Mouse (Mus musculus) limb, embryonic 15.5 days (tissue): ENCODE results near the gene Zdhhc13. TPM values are rescaled to one million over a fixed set of nuclear protein-coding genes. Genes with fewer than 3 reads are reported as not detected.

Experiments
- ATAC-seq: fragments of 200-750 bp; cut with Nextera tagmentation; 2 replicates; pipeline ENCODE4 v1.8.0; 2017; ENCODE audit warnings: low read depth, moderate TSS enrichment; ENCODE audit not compliant: insufficient number of reproducible peaks, low FRiP score, low TSS enrichment
- H3K27ac ChIP-seq: fragments of 300-500 bp; sonication (generic); 2 replicates; pipeline ENCODE4 v1.5.1; 2015; ENCODE audit warnings: moderate library complexity, mild to moderate bottlenecking, inconsistent platforms
- H3K27me3 ChIP-seq: fragments of 300-500 bp; sonication (generic); 2 replicates; pipeline ENCODE4 v1.6.1; 2015; ENCODE audit warnings: inconsistent platforms
- H3K36me3 ChIP-seq: fragments of 300-500 bp; sonication (generic); 2 replicates; pipeline ENCODE4 v1.6.1; 2015; ENCODE audit warnings: inconsistent platforms
- H3K4me1 ChIP-seq: fragments of 300-500 bp; sonication (generic); 2 replicates; pipeline ENCODE4 v1.6.1; 2015; ENCODE audit warnings: inconsistent platforms
- H3K4me2 ChIP-seq: fragments of 300-500 bp; sonication (generic); 2 replicates; pipeline ENCODE4 v1.6.1; 2015; ENCODE audit warnings: mild to moderate bottlenecking, inconsistent platforms
- H3K4me3 ChIP-seq: fragments of 300-500 bp; sonication (generic); 2 replicates; pipeline ENCODE4 v1.5.1; 2015; ENCODE audit warnings: mild to moderate bottlenecking, inconsistent platforms
- H3K9ac ChIP-seq: fragments of 300-500 bp; sonication (generic); 2 replicates; pipeline ENCODE4 v1.6.1; 2015; ENCODE audit warnings: inconsistent platforms
- H3K9me3 ChIP-seq: fragments of 300-500 bp; sonication (generic); 2 replicates; pipeline ENCODE4 v1.6.1; 2016; ENCODE audit warnings: inconsistent platforms
- WGBS: fragments of 180-500 bp; shearing (Covaris S2); methylation state at CpG from one replicate; pipeline ENCODE4 v1.1.7; 2015; 5-methylcytosine and 5-hydroxymethylcytosine counted together
- polyA plus RNA-seq: library from polyadenylated mRNA; unstranded; fragments of >200 nt; fragmentation: Nextera tagmentation; extraction: Ambion mirVana; gene quantifications from 2 replicates; pipeline ENCODE4 v1.2.1, GENCODE M21; 2015

Zdhhc13 gene
- polyA plus RNA-seq: 26.1 and 29.1 TPM in 2 replicates

DNA sequence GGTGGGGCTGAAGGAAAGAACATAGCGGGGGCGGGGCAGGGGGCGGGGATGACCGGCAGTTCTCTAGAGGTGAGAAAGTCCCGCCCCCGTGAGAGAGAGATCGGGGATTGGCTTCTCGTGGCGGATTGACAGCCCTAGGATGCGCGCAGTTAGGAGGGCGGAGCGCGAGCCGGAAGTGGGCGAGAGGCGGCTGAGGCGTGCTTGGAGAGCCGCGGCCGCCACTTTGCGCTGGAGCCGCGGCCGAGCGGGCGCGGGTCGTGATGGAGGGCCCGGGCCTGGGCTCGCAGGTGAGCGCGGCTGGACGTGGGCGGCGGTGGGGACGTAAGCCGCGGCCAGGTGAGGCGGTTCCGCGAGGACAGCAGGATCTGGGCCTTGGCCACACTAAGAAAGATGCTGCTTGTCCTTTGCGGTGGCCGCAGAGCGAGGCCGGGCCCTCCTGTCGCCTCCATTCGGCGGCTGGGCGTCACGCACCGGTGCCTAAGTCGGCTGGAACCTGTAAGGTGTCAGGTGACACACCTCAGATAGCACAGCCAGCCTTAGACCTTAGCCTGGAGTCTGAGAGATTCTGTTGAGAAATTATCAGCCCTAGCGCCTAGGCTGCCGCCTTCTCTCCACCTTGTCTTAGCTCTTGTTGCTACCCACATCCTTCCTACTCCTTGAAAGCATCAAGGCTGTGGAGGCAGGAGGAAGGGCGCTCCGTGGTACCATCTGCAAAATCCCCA is at the start of gene Zdhhc13:
Gene Zdhhc13 (plus strand): TSS at position 153 of the 722 bp plus-strand sequence.
- under 1% methylated on average over 57 of the region's 57 CpGs for WGBS
- H3K9ac ChIP-seq: peak within 1 kb of the TSS; percentile 74
- H3K9me3 ChIP-seq: no peaks in the 10 kb centered on the region
- H3K4me3 ChIP-seq: peak within 1 kb of the TSS; percentile 85
- ATAC-seq: peak; percentile 98
- peak within 1 kb of the TSS; percentile 75 for H3K4me2 ChIP-seq
- H3K27ac ChIP-seq: peak within 1 kb of the TSS; percentile 69
- peaks cover 12% of the 10 kb centered on the region for H3K4me1 ChIP-seq
- no peaks in the 10 kb centered on the region for H3K27me3 ChIP-seq
- H3K36me3 ChIP-seq: no peaks in the 10 kb centered on the region

DNA sequence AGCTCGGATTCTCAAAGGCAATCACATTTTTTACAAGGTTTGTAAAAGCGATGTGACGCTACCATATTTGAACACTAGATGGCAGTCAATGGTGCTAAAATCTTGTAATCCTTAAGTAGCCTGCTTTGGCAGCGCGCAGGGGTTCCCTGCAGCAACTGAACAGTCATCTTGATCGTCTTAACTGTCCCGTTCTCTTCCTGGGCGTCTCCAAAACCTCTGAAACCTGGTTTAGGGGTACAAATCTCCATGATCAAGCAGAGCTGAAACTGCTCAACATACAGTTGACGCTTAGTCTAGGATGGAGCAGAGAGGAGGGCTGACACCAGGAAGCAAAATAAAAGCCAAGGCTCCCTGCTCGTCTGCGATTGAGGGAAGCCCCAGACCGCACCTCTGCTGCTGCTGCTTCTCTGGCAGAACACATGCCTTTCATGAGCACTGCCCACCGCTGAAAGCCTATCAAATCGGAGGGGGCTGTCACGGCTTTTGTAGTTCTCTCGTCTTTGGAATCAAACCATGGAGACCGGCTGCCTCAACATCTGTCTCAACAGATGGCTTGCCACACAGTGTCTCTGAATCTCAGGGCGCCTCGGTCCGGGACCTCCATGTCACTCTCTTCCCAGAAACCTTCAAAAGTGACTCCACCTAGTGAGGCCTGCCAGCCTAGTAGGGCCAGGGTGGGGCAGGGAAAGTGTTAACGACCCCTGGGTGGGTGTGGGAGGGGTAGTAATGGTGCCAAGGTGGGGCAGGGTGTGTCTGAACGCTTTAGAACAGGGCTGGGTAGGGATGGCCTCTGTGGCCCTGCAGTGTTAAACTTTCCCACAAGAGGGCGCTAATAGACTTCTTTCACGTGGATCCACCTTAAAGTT is 39.3 kb upstream of the Zdhhc13 start:
- Histone ChIP-seq H3K4me3 (peak overlapping the region; percentile 41), H3K27ac (peak overlapping the region; percentile 33), H3K4me2 (peak overlapping the region; percentile 87), H3K36me3 (no peaks in the 10 kb centered on the region), H3K4me1 (peaks cover 5% of the 10 kb centered on the region; the same call in 1 of the 2 replicates), H3K9ac (peak overlapping the region; percentile 20; the same call in 1 of the 2 replicates), H3K9me3 (no peaks in the 10 kb centered on the region), H3K27me3 (no peaks in the 10 kb centered on the region)
- peak; percentile 60; the same call in 1 of the 2 replicates for ATAC-seq
- WGBS: 1% methylated on average over 24 of the region's 24 CpGs

DNA sequence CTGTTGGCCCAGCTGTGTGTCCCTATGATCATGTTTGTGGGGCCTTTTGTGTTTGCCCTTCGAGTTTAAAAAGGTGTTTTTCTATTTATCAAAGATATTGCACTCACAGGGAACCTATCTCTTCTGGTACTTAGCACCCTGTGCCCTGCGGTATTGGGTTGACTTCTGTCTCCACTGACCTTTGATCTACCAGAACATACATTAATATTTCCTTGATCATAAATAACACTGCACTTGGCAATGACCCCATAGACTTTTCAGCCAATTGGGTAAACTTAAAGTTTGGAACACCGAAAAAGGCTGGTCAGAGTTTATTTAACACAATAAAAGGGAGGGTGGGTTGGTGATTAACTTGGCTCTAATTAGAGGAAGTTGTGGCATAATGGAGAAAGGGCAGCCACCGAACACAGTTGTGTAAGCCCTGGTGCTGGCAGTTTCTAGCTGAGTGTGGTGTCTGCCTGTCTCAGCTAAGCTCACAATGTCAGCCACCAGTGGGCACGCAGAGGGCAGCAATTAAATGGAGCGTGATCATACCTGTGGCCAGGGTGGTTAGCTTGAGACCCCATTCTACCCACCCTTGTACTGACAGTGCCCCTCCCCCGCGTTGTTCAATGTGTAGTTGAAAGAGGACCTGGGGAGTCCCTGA is 38.5 kb upstream of the Zdhhc13 start:
- H3K27me3 ChIP-seq: no peaks in the 10 kb centered on the region
- WGBS: 62% methylated on average over 8 of the region's 8 CpGs
- ATAC-seq: no peak

DNA sequence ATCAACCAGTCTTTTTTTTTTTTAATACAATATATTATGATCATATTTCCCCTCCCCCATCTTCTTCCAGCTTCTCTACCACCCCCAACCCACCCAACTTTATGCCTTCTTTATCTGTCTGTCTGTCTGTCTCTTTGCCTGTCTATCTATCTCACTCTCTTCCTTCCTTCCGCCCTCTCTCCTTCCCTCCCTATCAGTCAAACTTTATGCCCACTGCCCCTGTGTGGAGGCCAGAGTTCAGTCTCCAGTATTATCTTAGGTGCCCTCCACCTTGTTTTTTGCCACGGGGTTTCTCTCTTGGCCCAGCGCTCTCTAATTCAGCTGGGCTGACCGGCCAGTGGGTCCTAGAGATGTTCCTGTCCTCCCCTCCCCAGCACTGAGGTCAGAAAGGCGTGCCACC is 37.6 kb upstream of the Zdhhc13 start:
- peaks cover 5% of the 10 kb centered on the region; the same call in 1 of the 2 replicates for H3K4me1 ChIP-seq
- H3K27me3 ChIP-seq: no peaks in the 10 kb centered on the region
- WGBS: 80% methylated on average over 5 of the region's 5 CpGs
- no peaks in the 10 kb centered on the region for H3K36me3 ChIP-seq
- H3K9ac ChIP-seq: no peak overlapping the region
- ATAC-seq: no peak
- H3K4me3 ChIP-seq: no peak overlapping the region
- no peak overlapping the region for H3K27ac ChIP-seq
- no peaks in the 10 kb centered on the region for H3K9me3 ChIP-seq
- no peak overlapping the region for H3K4me2 ChIP-seq

More for the DNA sequence above, 38.5 kb upstream of the Zdhhc13 start:
- Histone ChIP-seq H3K27ac (no peak overlapping the region), H3K9me3 (no peaks in the 10 kb centered on the region), H3K4me2 (peak overlapping the region; percentile 87; the same call in 1 of the 2 replicates), H3K9ac (no peak overlapping the region), H3K36me3 (no peaks in the 10 kb centered on the region), H3K4me1 (peaks cover 5% of the 10 kb centered on the region; the same call in 1 of the 2 replicates), H3K4me3 (no peak overlapping the region; the same call in 1 of the 2 replicates)

DNA sequence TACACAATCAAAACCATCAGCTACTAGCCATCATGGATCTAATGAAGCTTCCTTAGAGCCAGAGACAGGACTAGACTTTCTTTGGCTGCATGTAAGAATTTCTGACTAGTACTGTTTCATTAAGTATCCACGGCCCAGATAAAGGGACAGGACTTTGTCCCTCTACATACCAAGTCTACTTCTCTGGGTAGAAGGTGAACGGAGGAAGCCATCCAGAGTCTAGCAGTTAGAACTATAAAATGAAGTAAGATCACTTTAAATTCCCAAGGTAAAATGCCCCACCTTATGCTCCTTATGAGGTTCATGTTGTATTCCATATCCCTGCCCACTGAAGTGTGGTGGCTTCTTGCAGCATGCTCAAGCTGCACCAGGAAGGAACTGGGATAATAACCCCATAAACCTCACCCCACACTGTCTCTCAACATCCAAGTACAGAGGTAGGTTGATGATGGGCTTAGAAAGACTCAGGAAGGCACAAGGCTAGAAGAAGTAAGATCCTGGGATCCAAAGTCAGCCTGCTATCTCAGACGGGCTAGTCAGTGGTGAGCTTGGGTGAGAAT is 34.3 kb upstream of the Zdhhc13 start:
- Histone ChIP-seq H3K4me3 (no peak overlapping the region), H3K27ac (no peak overlapping the region), H3K9ac (no peak overlapping the region), H3K9me3 (no peaks in the 10 kb centered on the region), H3K4me2 (no peak overlapping the region), H3K4me1 (peaks cover 4% of the 10 kb centered on the region; the same call in 1 of the 2 replicates), H3K36me3 (no peaks in the 10 kb centered on the region), H3K27me3 (no peaks in the 10 kb centered on the region)
- WGBS: 77% methylated on average over 3 of the region's 3 CpGs
- no peak for ATAC-seq

DNA sequence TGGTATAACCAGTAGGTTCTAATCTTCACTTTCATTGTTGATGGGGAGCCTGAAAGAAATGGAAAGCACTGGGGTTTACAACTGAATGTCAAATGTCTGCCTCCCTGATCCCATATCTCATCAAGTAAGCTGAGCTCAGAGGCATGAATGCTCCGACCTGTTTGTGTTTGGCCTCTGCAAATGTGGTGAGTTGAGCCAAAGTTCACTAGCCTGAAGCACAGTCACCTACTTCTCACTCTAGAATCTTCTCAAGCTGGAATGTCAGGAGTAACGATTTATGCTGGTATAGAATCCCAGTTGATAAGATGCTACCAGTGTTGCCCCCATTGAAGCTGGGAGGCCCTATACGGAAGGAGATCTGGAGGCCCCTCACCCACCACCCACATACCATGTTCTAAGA is 33.0 kb upstream of the Zdhhc13 start:
- Histone ChIP-seq H3K9ac (no peak overlapping the region), H3K4me3 (no peak overlapping the region), H3K4me2 (no peak overlapping the region), H3K4me1 (no peaks in the 10 kb centered on the region), H3K27ac (no peak overlapping the region), H3K27me3 (no peaks in the 10 kb centered on the region), H3K9me3 (no peaks in the 10 kb centered on the region), H3K36me3 (no peaks in the 10 kb centered on the region)
- 72% methylated on average over 3 of the region's 3 CpGs for WGBS
- no peak for ATAC-seq

DNA sequence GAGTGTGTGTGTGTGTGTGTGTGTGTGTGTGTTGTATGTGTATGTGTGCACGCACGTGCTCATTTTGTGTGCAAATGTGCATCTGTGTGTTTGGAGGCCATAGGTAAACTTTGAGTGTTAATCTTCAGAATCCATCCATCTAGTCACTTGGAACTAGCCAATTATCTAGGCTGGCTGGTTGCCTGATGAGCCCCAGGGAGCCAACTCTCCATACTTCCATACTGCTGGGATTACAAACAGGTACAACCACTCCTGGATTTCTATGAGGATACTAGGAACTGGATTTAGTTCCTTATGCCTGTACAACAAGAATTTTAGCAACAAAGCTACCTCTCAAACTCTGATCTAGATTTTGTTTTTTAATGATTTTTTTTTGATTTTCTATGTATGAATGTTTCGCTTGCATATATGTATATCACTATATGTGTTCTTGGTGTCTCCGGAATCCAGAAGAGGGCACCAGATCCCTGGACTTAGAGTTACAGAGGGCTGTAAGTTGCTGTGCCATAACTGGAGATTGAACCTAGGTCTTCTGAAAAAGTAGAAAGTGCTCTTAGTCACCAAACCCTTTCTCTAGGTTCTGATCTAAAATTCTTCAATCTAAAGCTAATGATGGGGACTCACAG is 32.4 kb upstream of the Zdhhc13 start:
- Histone ChIP-seq H3K4me1 (no peaks in the 10 kb centered on the region), H3K27ac (no peak overlapping the region), H3K4me2 (no peak overlapping the region), H3K4me3 (no peak overlapping the region), H3K9ac (no peak overlapping the region), H3K36me3 (no peaks in the 10 kb centered on the region), H3K27me3 (no peaks in the 10 kb centered on the region), H3K9me3 (no peaks in the 10 kb centered on the region)
- no peak for ATAC-seq
- 92% methylated on average over 4 of the region's 4 CpGs for WGBS

DNA sequence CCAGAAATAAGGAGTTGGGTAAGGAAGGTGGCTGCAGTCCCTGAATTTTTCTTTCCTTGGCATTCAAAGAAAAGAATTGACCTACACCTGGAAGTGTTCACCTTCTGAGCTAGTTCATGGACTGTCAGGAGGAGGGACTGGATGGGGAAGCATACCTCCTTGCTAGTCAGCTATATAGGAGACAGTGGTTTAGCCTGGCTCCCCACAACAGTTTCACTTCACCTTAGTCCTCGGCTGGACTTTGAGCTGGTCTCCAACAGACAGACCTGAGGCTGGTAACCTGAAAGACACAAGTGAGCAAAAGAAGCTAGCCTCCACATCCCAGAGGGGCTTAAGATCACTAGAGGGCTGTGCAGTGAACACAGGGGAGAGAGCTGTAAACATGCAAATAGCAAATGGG is 30.7 kb upstream of the Zdhhc13 start:
- Histone ChIP-seq H3K27me3 (no peaks in the 10 kb centered on the region), H3K4me2 (no peak overlapping the region), H3K4me1 (no peaks in the 10 kb centered on the region), H3K9ac (no peak overlapping the region), H3K4me3 (no peak overlapping the region), H3K9me3 (no peaks in the 10 kb centered on the region), H3K36me3 (no peaks in the 10 kb centered on the region), H3K27ac (no peak overlapping the region)
- ATAC-seq: no peak
- 63% methylated on average over 1 of the region's 1 CpGs for WGBS

DNA sequence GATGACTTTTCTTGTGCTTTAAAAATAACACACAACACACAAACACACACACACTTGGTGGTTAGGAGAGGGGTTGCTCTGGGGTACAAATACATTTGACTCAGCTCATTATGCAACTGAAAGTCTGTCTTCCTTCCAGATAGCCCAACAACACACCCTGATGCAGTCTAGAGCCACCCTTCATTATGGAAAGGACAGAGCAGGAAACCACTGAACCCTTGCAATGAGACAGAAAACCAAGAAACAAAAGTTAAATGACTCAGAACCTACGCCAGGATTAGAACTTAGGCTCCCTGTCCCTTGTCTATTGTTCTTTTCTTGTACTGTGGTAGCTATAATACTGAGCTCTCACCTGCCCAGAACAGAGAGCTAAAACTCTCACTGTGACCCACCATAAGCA is 28.0 kb upstream of the Zdhhc13 start:
- Histone ChIP-seq H3K4me3 (no peak overlapping the region), H3K9me3 (no peaks in the 10 kb centered on the region), H3K9ac (no peak overlapping the region), H3K4me2 (no peak overlapping the region), H3K27me3 (no peaks in the 10 kb centered on the region), H3K36me3 (no peaks in the 10 kb centered on the region), H3K4me1 (no peaks in the 10 kb centered on the region), H3K27ac (no peak overlapping the region)
- no peak for ATAC-seq
- WGBS: 83% methylated on average over 1 of the region's 1 CpGs

DNA sequence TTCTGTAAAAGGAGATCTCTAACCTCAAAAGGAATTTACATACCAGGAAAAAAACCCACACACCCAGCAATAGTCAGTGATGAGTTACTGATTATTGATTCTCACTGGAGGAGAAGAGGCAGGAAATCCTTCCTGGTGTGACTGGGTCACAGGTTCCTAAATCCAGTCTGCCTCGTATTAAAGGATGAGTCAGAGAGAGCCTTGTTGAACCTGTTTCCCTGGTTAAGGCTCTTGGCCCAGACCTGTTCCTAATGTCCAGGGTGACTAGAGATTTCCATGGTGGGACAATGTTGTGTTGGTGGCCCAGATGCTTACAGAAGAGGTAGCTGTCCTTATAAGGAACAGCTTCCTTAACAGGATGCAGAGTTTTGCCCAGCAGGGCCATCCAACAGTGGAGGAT is 26.5 kb upstream of the Zdhhc13 start:
- no peak overlapping the region for H3K27ac ChIP-seq
- H3K4me3 ChIP-seq: no peak overlapping the region
- H3K4me2 ChIP-seq: no peak overlapping the region
- no peaks in the 10 kb centered on the region for H3K27me3 ChIP-seq
- no peak for ATAC-seq
- WGBS: 64% methylated on average over 1 of the region's 1 CpGs
- H3K9ac ChIP-seq: no peak overlapping the region
- H3K9me3 ChIP-seq: no peaks in the 10 kb centered on the region
- no peaks in the 10 kb centered on the region for H3K36me3 ChIP-seq
- H3K4me1 ChIP-seq: no peaks in the 10 kb centered on the region

DNA sequence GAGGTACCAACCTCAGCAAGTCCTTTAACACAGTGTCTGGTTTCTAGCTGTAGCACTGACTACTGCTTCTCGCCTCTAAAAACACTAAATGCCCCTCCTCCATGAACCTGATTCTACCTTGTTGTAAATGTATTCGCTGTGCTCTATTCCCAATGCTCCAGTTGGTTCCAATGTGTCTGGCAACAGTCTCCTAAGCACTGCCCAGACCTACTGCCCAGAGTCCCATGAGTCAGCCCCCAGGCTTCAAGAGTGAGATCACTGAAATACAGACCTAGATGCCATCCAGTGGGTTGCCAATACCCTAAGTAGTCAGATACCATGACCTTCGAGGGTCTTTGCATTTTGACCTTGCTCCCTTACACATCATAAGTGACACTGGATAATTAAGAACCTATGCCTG is 26.1 kb upstream of the Zdhhc13 start:
- 74% methylated on average over 3 of the region's 3 CpGs for WGBS
- Histone ChIP-seq H3K4me3 (no peak overlapping the region), H3K36me3 (no peaks in the 10 kb centered on the region), H3K27ac (no peak overlapping the region), H3K27me3 (no peaks in the 10 kb centered on the region), H3K9ac (no peak overlapping the region), H3K9me3 (no peaks in the 10 kb centered on the region), H3K4me1 (no peaks in the 10 kb centered on the region), H3K4me2 (no peak overlapping the region)
- no peak for ATAC-seq
